Mouse (Mus musculus) small intestine, adult 2 months (tissue): ENCODE measurements at regions not wholly inside any gene's neighbourhood (a gene's known extent, or its start where the extent isn't known, plus 50 kb on each side); places are given as distances from the start of the nearest gene placed in this dataset.

ENCODE experiments used
- CTCF ChIP-seq: fragments of 200-500 bp; IDR thresholded peaks from 2 replicates; pipeline ENCODE4 v1.5.1; 2012; ENCODE audit warnings: low read depth, mild to moderate bottlenecking, control low read depth, inconsistent platforms, low read length, moderate library complexity, mixed read lengths; ENCODE audit not compliant: insufficient replicate concordance, insufficient read length; ENCODE audit errors: extremely low read depth
- POLR2A ChIP-seq: fragments of 200-500 bp; IDR thresholded peaks from 2 replicates; pipeline ENCODE4 v1.6.1; 2012; ENCODE audit warnings: low read depth, mild to moderate bottlenecking, control low read depth, inconsistent platforms, low read length, moderate library complexity

GRCm38 (mm10) chr13:97676536-97677048 is 83.8 kb downstream of the Gm10260 start:
- TF ChIP-seq CTCF: no peak
- TF ChIP-seq POLR2A: no peak
